Mouse (Mus musculus) ES-E14 (cell line): Measurements from ENCODE around the gene Frem1. TPM values are rescaled to one million over a fixed set of nuclear protein-coding genes. Genes with fewer than 3 reads are reported as not detected.

Source experiments
- DNase-seq: peaks from one replicate; pipeline ENCODE4 v3.0.0-alpha.2; 2013; ENCODE audit warnings: low read depth, low spot score
- H3K27ac ChIP-seq: 2 replicates; pipeline ENCODE4 v1.5.1; 2012; ENCODE audit warnings: low read depth, mild to moderate bottlenecking, low read length, moderate library complexity, mixed read lengths; ENCODE audit not compliant: poor library complexity, insufficient read depth, severe bottlenecking
- H3K36me3 ChIP-seq: 2 replicates; pipeline ENCODE4 v1.6.1; 2012; ENCODE audit warnings: mild to moderate bottlenecking, low read length, moderate library complexity, mixed read lengths; ENCODE audit not compliant: control insufficient read depth, poor library complexity, insufficient read depth, severe bottlenecking
- H3K4me1 ChIP-seq, 2 experiments: fragments of 150-350 bp in 1 of 2; sonication (generic) in 1 of 2; 2 replicates each; pipeline ENCODE4 v1.6.1; 2012; ENCODE audit warnings: low read length in 2 of 2, mild to moderate bottlenecking in 1 of 2, mixed read lengths in 1 of 2; ENCODE audit not compliant: control insufficient read depth in 2 of 2, insufficient read depth in 2 of 2, poor library complexity in 1 of 2
- H3K4me3 ChIP-seq, 2 experiments: fragments of 150-350 bp in 1 of 2; sonication (generic) in 1 of 2; 2 replicates each; pipeline ENCODE4 v1.5.1; 2012; ENCODE audit warnings: low read length in 2 of 2, low read depth in 1 of 2, mild to moderate bottlenecking in 1 of 2, mixed read lengths in 1 of 2; ENCODE audit not compliant: insufficient read depth in 1 of 2, poor library complexity in 1 of 2, severe bottlenecking in 1 of 2
- H3K9ac ChIP-seq: 2 replicates; pipeline ENCODE4 v1.6.1; 2012; ENCODE audit warnings: low read depth, mild to moderate bottlenecking, low read length, mixed read lengths; ENCODE audit not compliant: poor library complexity, insufficient read depth, severe bottlenecking
- H3K9me3 ChIP-seq: fragments of 150-350 bp; sonication (generic); 2 replicates; pipeline ENCODE4 v1.6.1; 2012; ENCODE audit warnings: low read depth, mild to moderate bottlenecking, low read length; ENCODE audit not compliant: control insufficient read depth, insufficient read depth
- CHD2 ChIP-seq: IDR thresholded peaks from 2 replicates; pipeline ENCODE4 v1.6.1; 2014; ENCODE audit warnings: mild to moderate bottlenecking, low read depth, low read length, inconsistent platforms
- HCFC1 ChIP-seq: IDR thresholded peaks from 2 replicates; pipeline ENCODE4 v1.6.1; 2012; ENCODE audit warnings: low read length, inconsistent platforms, borderline replicate concordance; ENCODE audit not compliant: insufficient read depth
- MAFK ChIP-seq: IDR thresholded peaks from 2 replicates; pipeline ENCODE4 v1.6.1; 2014; ENCODE audit warnings: mild to moderate bottlenecking, low read depth, low read length, inconsistent platforms; ENCODE audit not compliant: insufficient read depth
- ZC3H11A ChIP-seq: IDR thresholded peaks from 2 replicates; pipeline ENCODE4 v1.6.1; 2012; ENCODE audit warnings: low read depth, mild to moderate bottlenecking, inconsistent platforms, low read length, borderline replicate concordance
- ZNF384 ChIP-seq: IDR thresholded peaks from 2 replicates; pipeline ENCODE4 v1.6.1; 2012; ENCODE audit warnings: low read depth, low read length, inconsistent platforms
- in situ Hi-C, 2 experiments: fragments of 600-800 bp; cut with MboI; formaldehyde crosslinking; loops; one replicate each; pipeline ENCODE4 v1.15.1; 2025; ENCODE audit warnings: low sequenced_read_pairs in 2 of 2, inconsistent platforms in 1 of 2; ENCODE audit not compliant: unreplicated experiment in 2 of 2
- total RNA-seq: library from RNA; depleted of rRNA; stranded (reverse); fragments of 300-350 nt; gene quantifications from 2 replicates; pipeline ENCODE4 v1.2.3, GENCODE M21; 2012

The Frem1 gene
- total RNA-seq, 1 experiment = 0.58 TPM

- no peak overlapping the region for H3K27ac ChIP-seq
- TF ChIP-seq HCFC1 = no peak
- TF ChIP-seq CHD2 = no peak
- no peak for TF ChIP-seq ZC3H11A
- no peak for TF ChIP-seq MAFK
- no peak for TF ChIP-seq ZNF384
- no peaks in the 10 kb centered on the region for H3K9me3 ChIP-seq
- in situ Hi-C loops = no loop called here
- H3K36me3 ChIP-seq = no peaks in the 10 kb centered on the region
- no peaks in the 10 kb centered on the region for H3K4me1 ChIP-seq
- H3K9ac ChIP-seq = no peak overlapping the region
- no peak overlapping the region for H3K4me3 ChIP-seq
- no peak for DNase-seq
These were observed 179.6 kb downstream of the Frem1 start for GRCm38 (mm10) chr4:82872548-82872947.

DNA sequence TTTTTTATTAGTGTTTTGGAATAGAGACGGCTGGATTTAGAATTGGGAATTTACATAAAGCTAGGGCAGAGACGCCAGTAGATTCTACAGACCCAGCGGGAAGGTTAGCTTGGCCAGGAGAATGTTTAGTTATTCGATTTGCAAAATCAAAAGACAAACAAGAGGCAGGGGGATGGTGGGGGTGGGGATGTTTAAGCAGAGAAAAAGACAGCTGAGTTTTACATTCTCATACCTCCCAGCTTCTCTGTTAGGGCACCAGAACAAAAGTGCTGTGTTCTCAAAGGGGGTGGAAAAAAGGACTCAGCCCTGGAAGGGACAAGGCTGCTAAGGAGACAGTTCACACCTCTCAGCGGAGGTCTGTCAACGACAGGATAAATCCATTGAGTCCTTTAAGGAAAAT lies 180.0 kb downstream of the Frem1 start:
- Histone ChIP-seq H3K4me1 (no peaks in the 10 kb centered on the region), H3K9me3 (no peaks in the 10 kb centered on the region), H3K9ac (no peak overlapping the region), H3K27ac (no peak overlapping the region), H3K36me3 (no peaks in the 10 kb centered on the region), H3K4me3 (no peak overlapping the region)
- no peak for DNase-seq
- in situ Hi-C loops = no loop called here
- TF ChIP-seq CHD2 (no peak), HCFC1 (no peak), MAFK (no peak), ZC3H11A (no peak), ZNF384 (no peak)

DNA sequence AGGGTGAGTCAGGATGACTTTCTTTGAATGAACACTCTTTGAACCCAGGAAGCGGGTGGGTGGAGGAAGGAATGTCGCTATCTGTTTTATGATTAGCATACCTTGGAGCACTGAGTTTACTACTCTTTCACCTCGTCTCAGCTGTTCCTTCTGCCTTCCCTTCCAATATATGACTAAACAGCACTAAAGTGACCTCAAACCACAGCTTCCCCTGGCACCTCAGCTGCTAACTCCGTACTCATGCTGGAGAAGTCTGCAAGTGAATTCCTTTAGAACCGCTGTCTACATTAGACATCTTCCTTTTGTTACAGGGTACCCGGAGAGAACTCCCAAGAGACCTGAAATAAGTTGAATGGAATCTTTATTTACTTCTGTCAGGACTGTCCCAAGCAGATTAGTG lies 181.2 kb downstream of the Frem1 start:
- no peaks in the 10 kb centered on the region for H3K4me1 ChIP-seq
- no peaks in the 10 kb centered on the region for H3K36me3 ChIP-seq
- no peak overlapping the region for H3K9ac ChIP-seq
- DNase-seq = no peak
- H3K9me3 ChIP-seq = no peaks in the 10 kb centered on the region
- in situ Hi-C loops = no loop called here
- no peak overlapping the region for H3K4me3 ChIP-seq
- no peak overlapping the region for H3K27ac ChIP-seq
- TF ChIP-seq ZC3H11A (no peak), HCFC1 (no peak), ZNF384 (no peak), MAFK (no peak), CHD2 (no peak)

DNA sequence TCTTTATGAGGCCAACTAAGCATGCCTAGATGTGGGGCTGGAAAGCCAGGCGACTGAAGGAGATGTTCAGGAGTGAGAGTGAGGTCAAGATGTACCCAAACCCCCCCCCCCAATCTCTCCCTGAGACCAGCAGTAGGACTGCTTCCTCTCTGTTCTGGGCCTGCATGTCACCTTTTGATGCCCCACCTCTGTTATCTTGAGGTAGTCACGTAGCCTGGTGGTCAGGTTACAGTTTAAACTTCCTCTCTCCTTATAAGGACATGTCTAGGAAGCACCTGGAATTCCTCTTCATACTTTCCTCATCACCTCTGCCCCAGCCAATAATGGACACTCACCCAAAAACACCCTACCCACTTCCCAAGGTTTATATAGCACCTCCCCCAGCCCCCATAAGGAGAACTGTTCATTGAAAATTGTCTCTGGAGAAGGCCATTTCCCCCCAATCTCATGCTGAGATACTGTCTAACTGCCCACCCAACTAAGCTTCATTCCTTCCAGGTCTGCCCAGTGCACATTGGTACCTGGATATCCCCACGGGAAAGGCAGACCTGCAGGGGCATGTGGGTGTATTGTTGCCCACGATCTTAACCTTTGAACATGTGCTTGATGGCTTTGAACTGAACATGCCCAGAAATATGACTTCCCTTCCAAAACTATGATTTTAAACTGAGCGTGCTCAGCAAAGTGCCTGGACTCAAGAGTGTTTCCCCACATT lies 184.3 kb downstream of the Frem1 start:
- no peaks in the 10 kb centered on the region for H3K9me3 ChIP-seq
- DNase-seq = no peak
- no peak overlapping the region for H3K4me3 ChIP-seq
- no peaks in the 10 kb centered on the region for H3K36me3 ChIP-seq
- H3K27ac ChIP-seq = no peak overlapping the region
- TF ChIP-seq MAFK (no peak), HCFC1 (no peak), ZC3H11A (no peak)
- no peaks in the 10 kb centered on the region for H3K4me1 ChIP-seq
- no peak overlapping the region for H3K9ac ChIP-seq
- in situ Hi-C loops = no loop called here

DNA sequence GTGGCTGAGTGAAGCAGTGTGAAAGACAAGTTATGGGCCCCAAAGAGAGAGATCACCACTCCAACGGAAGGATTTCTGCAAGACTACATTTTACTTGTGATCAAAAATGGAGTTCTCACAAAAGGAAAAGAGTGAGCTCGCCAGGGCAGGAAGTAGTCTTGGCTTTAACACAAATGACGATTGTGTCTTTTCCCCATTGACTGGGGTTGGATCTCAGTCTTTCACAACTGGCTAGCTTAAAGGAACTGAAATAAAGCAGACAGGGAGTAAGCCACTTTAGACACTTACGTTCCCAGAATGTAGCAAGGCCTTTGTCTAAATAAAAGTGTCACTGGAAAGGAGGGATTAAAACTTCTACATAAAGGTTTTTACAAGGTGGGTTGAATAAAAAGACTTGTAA lies 185.0 kb downstream of the Frem1 start:
- in situ Hi-C loops = no loop called here
- no peak for DNase-seq
- no peak overlapping the region for H3K27ac ChIP-seq
- no peak overlapping the region for H3K4me3 ChIP-seq
- no peaks in the 10 kb centered on the region for H3K9me3 ChIP-seq
- H3K9ac ChIP-seq = no peak overlapping the region
- no peaks in the 10 kb centered on the region for H3K36me3 ChIP-seq
- no peaks in the 10 kb centered on the region for H3K4me1 ChIP-seq
- TF ChIP-seq ZC3H11A = no peak
- TF ChIP-seq MAFK = no peak
- no peak for TF ChIP-seq ZNF384
- TF ChIP-seq HCFC1 = no peak
- no peak for TF ChIP-seq CHD2
